Mouse (Mus musculus): ENCODE measurements at regions not wholly inside any gene's neighbourhood (a gene's known extent, or its start where the extent isn't known, plus 50 kb on each side); places are given as distances from the start of the nearest gene placed in this dataset.

DNA sequence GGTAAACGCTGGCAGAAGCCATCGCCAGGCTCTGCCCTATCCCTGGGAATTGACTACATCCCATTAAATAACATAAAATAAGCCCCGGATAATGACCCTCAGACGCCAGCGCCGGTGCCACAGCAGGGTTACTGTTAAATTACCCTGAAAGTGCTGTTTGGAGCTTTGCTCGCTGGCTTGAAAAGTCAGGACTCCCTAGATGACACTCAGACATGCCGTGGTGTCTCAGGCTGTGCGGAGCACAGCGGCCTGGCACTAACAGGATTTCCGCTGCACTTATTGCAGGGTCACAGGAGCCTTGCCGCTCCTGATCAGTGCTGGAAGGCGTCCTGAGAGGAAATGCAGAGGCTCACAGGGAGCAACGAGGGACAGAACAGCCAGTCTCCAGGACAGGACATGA lies 175.2 kb downstream of the Cryba4 start:
- intact Hi-C loops (cut with DNase I) = no loop called here
- no peak for DNase-seq

DNA sequence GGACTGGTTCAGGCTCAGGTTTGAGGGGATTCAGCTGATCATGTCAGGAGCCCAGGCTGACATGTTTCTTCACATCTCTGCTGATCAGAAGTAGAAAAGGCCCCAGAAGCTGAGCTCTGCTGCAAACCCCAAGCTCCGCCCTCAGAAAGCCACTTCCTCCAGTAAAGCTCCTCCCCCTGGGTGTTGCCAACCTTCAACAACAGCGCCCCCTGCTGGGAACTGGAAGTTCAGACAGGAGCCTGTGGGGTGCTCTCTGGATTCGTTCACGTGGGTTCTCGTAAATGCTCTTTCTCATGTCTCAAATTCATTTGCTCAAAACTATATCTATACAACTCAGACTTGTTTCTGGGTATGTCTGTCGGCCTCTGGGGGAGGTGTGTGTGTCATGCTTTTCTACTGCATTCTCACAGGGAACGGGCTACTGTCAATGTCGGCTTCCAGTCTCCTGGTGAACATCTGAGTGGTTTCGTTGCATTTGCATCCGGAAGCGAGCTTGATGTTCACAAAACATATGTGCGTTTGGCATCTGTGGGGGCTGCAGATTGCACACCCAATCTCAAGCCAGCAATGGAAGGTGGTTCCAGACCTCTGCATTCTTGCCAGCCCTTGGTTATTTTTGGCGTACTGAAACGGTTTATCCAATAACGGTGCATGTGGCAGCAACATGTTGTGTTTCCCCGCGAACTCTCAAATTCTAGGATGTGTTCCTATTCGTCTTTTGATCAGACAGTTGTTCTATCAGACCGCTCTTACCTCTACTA lies 174.3 kb downstream of the Cryba4 start:
- DNase-seq = peak; percentile 57
- intact Hi-C loops (cut with DNase I) = no loop called here

DNA sequence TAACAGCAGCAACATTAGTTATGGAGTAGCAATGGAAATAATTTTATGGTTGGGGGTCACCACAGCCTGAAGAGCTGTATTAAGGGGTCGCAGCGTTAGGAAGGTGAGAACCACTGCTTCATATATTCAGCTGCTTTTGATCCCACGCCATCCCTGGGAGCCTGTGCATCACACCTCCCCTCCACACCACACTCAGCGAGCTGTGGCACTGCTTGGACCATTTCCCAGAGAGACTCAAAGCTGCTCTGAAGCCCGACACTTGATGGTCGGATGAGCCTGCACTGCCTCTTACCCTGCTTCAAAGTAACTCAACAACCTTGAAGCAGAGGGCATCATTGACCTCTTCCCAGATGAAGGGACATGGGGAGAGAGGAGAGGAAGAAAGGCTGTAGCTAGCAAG lies 171.3 kb downstream of the Cryba4 start:
- no peak for DNase-seq
- intact Hi-C loops (cut with DNase I) = no loop called here

DNA sequence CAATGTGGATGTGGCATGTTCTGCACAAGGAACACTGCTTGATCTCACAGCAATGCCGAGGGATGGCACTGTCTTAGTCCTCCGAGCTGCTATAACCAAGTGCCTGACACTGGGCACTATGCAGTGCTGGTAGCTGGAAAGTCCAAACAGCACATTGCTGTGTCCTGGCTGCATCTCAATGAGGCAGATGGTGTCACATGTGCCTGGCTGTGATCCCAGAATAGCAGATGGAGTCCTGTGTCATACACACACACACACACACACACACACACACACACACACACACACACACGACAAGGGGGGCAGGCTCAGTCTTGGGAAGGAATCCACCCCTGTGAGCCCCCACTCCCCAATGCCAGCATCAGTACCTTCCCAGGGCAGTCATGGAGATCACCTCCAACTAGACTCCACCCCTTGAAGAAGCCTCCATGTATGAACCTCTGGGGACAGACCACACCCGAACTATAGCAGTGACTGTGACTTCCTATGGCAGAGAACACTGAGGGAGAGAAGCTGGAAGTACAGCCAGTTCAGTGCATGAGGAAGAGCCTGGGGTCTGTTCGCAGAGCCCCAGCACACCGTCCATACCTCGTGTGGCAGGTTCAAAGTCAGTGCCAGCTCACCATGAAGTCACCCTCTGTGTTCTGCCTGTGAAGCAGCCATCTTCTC lies 160.3 kb downstream of the Cryba4 start:
- intact Hi-C loops (cut with DNase I) = no loop called here
- DNase-seq = peak; percentile 86

DNA sequence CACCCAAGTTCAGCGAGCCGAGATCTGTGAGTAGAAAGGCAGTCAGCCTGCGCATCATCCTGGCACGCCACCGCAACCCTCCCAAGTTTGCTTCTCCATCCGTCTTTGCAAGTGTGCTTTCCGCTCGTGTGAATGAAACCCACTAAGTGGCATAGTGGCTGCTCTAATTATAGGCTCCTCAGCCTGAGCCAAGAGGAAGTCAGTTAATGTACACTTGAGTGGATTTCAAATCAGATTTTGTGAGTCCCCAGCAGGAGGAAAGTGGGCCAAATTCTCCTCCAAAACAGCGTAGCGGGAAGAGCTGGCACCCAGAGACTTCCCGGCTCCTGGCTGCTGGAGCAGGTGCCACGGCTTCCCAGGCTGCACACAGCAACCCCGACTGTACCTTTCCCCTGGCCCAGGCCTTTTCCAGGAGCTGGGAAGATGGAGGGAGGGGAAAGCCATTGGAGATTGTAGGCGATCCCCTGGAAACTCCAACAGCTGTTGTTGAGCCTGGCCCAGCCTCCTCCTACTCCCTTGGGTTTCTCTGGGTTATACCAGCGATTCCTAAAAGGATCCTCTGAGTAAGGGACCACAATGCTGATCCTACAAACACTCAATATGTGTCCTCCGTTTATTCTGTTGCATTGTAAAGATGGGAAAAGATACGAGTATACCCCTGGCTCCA lies 158.3 kb downstream of the Cryba4 start:
- peak; percentile 77 for DNase-seq
- intact Hi-C loops (cut with DNase I) = no loop called here

DNA sequence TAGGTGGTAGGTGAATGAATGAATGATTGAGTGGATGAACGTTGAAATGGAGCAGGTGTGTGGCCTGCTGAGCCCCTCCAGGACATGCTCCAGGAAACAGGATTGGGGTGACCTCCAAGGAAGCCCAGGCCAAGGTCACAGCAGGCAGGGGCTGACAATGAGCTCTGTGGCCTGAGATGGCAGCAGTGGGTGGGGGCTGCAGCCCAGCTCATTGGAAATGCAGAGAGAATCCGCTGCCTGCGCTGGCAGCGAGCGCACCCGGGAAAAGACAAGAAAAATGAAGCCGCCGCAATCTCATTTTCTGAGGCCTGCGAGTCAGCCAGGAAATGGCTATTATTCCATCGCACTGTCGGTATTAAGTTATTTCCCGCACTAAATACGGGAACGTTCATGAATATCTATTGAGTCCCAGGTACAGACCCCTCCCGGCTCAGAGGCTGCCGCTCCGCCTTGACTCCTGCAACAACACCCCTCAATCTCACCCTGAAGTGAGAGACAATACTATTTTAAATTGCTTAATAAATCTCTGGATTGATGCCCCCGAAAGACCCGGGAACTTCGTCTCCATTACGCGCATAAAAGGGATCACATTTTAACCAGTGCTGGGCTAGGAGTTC lies 153.7 kb downstream of the Cryba4 start:
- DNase-seq = peak; percentile 35
- intact Hi-C loops (cut with DNase I) = no loop called here

DNA sequence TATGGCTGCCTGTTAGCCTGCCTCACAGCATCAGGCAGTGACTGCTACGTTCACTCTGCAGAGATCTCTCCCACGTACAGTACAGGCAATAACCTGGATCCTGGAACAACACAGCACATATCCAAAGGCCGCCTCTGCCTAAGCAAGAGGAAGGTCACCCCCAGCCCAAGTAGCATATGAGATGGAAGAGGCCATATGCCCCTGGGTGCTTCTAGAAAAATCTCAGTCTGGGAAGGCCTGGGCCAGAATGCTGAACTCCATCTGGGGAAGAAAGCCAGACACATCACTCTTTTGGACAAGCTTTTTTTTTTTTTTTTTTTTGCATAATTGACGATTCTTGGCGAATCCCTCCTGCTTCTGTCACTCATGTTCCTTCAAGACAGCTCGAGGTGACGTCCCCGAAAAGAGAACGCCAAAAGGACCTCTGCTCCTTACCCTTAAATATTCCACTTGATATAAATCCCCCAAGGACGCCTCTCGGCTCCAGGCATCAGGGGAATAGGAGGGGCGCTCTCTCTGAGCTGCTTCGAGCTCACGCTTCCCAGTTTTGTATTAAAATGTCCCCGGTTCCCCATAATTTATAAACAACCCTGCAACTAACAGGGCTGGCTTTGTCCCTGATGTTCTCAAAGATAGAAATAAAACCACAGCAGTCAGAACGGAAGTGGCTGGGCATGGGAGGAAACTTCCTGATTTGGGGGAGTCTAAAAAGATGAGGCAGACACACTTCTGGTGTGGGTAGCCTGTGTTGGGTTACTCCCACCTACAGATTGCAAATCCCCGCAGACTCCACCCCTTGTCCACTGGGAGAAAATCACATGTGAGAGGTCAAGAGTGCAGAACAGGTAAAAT lies 150.4 kb downstream of the Cryba4 start:
- DNase-seq = no peak
- intact Hi-C loops (cut with DNase I) = no loop called here

DNA sequence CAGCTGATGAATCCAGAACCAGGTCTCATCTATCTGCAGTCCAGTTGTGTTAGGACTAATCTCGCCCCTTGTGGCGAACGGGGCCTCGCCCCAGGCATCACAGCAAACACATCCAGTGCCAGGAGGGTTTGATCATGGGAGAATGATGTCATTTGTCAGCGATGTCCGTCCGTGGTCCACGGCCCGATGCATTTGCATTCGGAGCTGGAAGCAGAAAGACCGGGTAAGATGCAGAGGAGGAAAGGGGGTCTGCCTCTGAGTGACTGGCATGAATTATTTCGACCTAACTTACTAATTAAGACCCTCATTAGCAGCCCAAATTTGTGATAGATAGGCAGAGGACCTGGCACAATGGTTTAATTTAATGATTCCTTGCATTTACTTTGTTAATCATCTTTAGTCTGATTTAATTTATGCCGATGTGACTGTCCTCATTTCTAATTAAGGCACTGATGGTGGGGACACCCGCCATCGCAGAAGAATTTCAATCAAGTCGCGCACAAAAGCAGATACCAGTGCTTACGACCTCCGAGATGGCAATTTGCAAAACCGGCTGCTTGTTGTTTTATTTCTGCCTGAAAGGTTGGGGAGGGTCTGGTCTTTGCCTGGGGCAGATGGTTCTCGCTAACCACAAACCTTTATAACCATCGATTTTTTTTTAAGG lies 141.9 kb downstream of the Cryba4 start:
- intact Hi-C loops (cut with DNase I) = no loop called here
- no peak for DNase-seq

DNA sequence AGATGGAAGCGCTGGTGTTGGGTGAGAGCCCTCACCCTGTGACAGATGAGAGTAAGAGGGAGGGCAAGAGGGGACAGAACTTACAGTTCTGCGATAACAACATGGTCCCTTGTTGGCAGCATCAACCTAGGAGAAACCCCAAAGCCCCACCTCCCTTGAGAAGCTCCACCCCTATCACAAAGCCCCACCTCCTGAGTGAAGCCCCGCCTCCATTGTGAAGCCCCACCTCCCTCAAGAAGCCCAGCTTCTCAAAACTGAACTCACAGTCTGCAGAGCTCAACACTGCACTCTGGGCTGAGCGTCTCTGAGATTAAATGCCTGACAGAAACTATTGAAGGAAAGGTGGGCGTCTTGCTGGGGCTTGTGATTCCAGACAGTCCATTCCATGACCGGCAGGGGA lies 131.6 kb downstream of the Cryba4 start:
- DNase-seq = no peak
- intact Hi-C loops (cut with DNase I) = no loop called here

DNA sequence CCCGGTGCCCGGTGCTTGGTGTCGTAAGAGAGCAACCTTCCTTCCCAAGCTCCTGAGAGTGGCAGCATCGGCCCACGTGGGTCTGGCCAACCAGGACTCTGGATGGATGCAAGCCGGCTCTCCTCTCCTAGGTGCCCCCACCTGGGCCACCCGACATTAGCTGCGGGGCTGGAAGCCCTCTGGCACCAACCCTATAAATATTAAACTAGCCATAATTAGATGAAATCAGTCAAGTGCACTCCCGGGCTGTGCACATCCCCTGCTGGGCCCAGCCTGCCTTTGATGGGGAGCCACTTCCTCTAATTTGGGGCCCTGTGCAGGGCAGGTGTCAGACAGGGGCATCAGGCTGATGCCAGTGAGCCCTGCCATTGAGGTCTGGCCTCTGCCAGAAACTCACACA lies 130.8 kb downstream of the Cryba4 start:
- intact Hi-C loops (cut with DNase I) = no loop called here
- DNase-seq = peak; percentile 34

DNA sequence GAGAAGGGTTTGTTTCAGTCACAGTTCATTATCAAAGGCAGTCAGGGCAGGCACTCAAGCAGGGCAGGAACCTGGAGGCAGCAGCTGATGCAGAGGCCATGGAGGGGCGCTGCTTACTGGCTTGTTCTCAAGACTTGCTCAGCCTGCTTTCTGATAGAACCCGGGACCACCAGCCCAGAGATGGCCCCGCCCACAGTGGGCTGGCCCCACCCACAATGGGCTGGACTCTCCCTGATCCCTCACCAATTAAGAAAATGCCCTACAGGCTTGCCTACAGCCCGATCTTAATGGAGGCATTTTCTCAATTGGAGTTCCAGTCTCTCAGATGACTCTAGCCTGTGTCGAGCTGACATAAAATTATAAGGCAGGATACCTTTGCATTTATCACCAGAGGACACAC lies 129.7 kb downstream of the Cryba4 start:
- no peak for DNase-seq
- intact Hi-C loops (cut with DNase I) = no loop called here

DNA sequence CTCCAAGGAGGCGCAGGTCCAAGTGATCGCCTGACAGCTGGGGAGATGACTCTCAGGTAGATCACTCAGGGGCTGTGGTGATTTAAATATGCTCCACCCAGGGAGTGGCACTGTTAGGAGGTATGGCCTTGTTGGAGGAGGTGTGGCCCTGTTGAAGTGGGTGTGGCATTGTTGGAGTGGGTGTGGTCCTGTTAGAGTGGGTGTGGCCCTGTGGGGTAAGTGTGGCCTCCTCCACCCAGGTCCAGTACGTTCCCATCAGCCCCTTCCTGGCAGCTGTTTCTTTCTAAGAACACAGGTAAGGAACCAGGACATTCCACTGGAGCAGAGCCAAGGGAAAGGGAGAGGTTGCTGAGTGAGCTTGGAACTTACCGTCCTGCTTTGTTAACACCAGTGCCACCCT lies 125.1 kb downstream of the Cryba4 start:
- no peak for DNase-seq
- intact Hi-C loops (cut with DNase I) = no loop called here

DNA sequence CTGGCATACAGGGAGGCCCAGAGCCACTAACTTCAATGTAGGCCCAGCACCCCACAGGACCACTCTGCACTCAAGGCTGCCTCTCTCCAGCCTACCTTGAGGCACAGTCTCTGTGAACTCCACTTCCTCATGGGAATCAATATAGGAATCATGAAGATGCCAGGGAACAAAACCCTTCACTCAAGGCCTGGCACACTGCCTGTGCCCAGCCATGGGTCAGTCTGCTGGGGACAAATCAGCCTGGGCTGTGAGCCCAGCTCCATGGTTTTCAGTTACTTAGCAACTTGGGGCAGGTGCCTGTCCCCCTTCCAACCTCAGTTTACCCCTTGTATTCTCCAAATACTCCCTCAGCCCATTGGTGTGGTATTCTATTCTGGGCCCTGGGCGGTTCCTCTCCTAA lies 119.6 kb downstream of the Cryba4 start:
- intact Hi-C loops (cut with DNase I) = no loop called here
- peak; percentile 81 for DNase-seq

DNA sequence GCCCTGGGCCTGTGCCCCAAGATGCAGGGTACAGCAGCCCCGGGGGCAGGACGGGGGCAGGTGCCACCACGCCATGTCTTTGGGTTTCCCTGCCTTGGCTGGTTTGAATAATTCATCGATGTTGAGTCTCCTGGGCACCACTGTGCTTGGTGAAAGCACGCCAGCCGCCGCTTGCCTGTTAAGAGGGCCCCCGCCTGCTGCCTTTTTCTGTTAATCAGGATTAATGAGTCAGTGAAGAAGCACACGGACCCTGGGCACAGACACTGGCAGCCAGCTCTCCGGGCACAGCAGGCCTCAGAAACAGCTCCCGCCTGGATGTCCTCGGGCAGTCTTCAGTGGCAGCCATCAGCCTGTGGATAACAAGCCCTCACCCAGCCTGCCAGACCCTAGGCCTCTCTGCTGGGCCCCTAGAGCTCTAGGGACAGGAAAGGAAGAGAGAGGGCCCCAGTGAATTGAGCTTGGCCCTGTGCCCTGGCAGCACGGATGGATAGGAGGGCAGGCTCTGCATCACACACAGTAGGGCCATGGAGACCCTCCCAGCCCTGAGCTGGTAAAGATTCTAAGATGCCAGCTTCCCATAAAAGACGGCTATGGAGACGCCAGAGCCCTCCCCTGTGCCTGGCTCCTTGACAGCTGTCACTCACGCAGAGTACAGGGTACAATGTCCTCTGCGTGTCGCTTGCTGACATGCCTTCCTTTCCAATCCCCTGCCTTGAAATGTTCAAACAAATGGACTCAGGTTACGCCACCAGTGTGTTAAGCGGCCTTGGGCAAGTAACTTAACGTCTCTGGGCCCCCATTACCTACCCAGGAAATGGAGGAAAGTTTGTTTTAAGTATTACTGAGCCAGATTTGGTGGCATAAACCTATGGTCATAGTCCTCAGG lies 118.4 kb downstream of the Cryba4 start:
- DNase-seq = peak; percentile 86
- intact Hi-C loops (cut with DNase I) = no loop called here

DNA sequence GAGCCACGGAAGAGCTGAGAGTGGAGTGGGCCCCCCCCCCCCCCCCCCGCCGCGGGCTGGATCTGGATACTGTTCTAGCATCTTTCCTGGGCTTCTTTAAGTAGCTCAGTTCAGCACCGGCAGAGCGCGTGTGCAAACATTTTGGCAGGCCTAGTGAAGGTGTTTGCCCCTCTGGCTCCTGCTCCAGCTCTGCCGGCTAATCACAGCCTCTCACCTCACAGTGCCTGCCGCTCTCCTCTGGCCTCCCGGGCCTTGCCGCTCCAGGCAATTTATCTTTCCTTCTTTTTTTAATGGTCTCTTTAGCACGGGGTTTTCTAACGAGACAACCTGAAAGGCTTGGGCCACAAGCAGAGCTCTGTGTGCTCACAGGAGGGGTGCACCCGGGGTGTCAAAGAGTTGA lies 115.7 kb downstream of the Cryba4 start:
- DNase-seq = no peak
- intact Hi-C loops (cut with DNase I) = no loop called here

DNA sequence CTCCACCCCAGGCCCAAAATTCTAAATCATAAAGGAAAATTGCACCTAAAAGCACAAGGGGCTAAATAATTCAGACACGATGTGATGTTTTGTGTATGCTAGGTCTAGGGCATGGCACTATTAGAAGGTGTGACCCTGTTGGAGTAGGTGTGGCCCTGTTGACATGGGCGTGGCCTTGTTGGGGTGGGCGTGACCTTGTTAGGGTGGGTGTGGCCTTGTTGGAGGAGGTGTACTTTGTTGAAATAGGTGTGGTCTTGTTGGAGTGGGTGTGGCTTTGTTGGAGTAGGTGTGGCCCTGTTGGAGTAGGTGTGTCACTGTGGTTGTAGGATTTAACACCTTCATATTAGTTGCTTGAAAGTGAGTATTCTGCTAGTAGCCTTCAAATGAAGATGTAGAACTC lies 114.1 kb downstream of the Cryba4 start:
- no peak for DNase-seq
- intact Hi-C loops (cut with DNase I) = no loop called here

DNA sequence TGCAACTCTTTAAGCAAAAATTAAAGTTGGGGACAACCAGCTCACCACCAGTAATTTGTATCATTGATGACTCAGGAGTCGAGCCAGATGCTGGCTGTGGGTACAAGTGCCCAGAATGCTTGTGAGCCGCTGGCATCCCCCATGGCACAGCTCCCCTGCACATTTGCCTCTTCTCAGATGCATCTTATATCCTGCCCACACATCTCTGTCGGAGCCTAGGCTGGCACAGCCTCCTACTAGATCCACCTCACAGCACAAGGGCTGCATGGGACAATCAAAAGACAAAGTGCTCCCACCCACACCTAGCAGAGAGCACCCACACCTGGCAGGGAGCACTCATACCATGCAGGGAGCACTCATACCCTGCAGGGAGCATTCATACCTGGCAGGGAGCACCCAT lies 109.6 kb downstream of the Cryba4 start:
- intact Hi-C loops (cut with DNase I) = no loop called here
- no peak for DNase-seq

DNA sequence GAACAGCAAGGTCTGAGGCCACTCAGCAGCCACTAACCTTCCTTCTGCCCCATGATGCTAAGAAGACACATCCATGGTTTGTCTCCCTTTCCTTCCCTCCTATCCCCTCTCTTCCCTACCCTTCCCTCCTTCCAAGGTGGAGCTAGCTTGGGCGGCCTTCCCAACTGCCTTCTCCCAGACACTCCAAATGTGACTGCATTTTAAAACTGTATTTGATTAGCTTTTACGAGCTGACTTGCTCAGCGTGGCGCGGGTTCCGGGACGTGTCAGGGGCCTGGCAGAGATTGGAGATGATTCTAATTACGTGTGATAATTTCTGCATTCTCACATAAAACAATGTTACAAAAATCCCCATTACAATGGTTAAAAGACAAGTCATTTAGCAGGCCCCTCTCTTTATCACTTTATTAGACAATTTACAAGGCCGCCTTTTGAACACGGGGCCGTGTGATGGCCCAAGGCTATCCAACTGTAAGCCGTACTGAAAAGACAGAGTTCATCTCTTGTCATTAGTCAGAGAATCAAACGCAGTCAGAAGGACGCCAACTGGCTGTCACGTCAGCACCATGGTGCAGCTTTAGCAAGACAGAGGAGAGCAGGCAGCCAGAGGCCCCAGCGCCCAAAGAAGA lies 108.2 kb downstream of the Cryba4 start:
- DNase-seq = no peak
- intact Hi-C loops (cut with DNase I) = no loop called here

DNA sequence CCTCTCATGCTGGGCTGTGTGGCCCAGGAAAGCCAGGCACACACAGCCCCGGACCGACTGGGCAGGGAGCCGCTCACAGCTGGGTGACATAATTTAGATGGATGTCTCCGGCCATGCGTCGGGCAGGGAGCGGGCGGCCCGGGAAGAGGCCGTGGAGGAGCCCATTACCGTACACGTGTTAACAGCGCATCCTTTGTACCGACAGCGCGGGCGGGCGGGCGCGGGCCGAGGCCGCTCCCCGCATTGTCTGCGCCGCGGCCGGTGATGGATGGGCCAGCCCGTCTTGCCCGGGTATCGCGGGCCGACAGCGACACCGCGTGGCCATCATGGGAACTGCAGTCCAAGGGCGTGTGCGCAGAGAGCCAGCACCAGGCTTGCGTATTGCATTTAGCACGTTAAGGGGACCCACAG lies 98.6 kb downstream of the Cryba4 start:
- DNase-seq = peak; percentile 85
- intact Hi-C loops (cut with DNase I) = loop anchor here (2.0 to 10.0 kb wide), 2 partner anchors 569 to 739 kb away; no protein-coding TSS in a partner anchor
